Mouse (Mus musculus) MEL (cell line): ENCODE data around the gene Mfng.

Experiments
- HCFC1 ChIP-seq: IDR thresholded peaks from 2 replicates; pipeline ENCODE4 v1.6.1; 2012; ENCODE audit warnings: low read depth, mild to moderate bottlenecking, inconsistent platforms, low read length, improper control_type of control experiment, moderate library complexity
- JUND ChIP-seq: IDR thresholded peaks from 2 replicates; pipeline ENCODE4 v1.6.1; 2011; ENCODE audit warnings: low read depth, mild to moderate bottlenecking, improper control_type of control experiment, low read length
- NRF1 ChIP-seq: IDR thresholded peaks from 2 replicates; pipeline ENCODE4 v1.6.1; 2014; ENCODE audit warnings: low read depth, mild to moderate bottlenecking, inconsistent platforms, low read length, improper control_type of control experiment, moderate library complexity; ENCODE audit not compliant: poor library complexity, insufficient read depth, severe bottlenecking

- TF ChIP-seq JUND (no peak), HCFC1 (no peak), NRF1 (no peak)
Observed at GRCm38 (mm10) chr15:78752991-78753390, 20.3 kb downstream of the Mfng start.
